Mouse (Mus musculus) olfactory bulb, adult 2 months (tissue): ENCODE data around the gene Kcnip3.

Source experiments
- CTCF ChIP-seq: fragments of 200-500 bp; IDR thresholded peaks from 2 replicates; pipeline ENCODE4 v1.5.1; 2012; ENCODE audit warnings: low read depth, mild to moderate bottlenecking, low read length, moderate library complexity; ENCODE audit not compliant: insufficient read depth
- POLR2A ChIP-seq: fragments of 200-500 bp; IDR thresholded peaks from 2 replicates; pipeline ENCODE4 v1.6.1; 2012; ENCODE audit warnings: mild to moderate bottlenecking, low read depth, low read length, moderate library complexity; ENCODE audit not compliant: insufficient read depth

DNA sequence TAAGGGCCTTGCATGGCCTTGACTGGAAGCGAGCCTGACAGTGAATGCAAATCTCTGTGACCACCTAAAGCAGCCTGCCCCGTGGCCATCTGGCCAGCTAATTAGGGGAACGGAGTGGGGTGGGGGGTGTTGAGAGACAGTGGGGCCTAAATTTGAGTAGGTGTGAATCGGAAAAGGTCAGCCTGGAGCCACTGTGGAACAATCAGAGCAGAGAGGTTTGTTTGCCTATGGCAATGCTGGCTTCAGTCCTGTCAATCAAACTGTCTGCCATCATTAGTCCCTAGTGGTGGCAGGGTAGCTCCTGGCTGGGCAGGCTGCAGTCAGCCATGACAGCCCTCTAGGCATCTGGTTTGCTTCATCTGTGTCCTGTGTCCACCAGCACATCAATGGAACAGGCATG is 10.5 kb downstream of the Kcnip3 start:
- no peak for TF ChIP-seq CTCF
- no peak for TF ChIP-seq POLR2A
